Mouse (Mus musculus) T-helper 2 cell (primary cell): ENCODE results near the gene Sdk2.

Experiments used
- in situ Hi-C: fragments of 300-600 bp; cut with MboI, MseI; formaldehyde crosslinking; loops from one replicate; pipeline ENCODE4 v1.15.1; 2025; ENCODE audit warnings: high pct_unique_total_duplicates

Sdk2 gene

GRCm38 (mm10) chr11:113842879-113843278 is 224.0 kb downstream of the Sdk2 start:
- in situ Hi-C loops, result no loop called here

- in situ Hi-C loops, result no loop called here
These were observed 235.2 kb downstream of the Sdk2 start for GRCm38 (mm10) chr11:113831608-113832007.

- in situ Hi-C loops, result loop anchor here (5.0 kb wide), 1 partner anchor 91 kb away; no protein-coding TSS in a partner anchor
These were observed 238.7 kb downstream of the Sdk2 start for GRCm38 (mm10) chr11:113828081-113828554.

- in situ Hi-C loops, result no loop called here
These were observed 246.8 kb downstream of the Sdk2 start for GRCm38 (mm10) chr11:113820005-113820404.

GRCm38 (mm10) chr11:113819001-113819400 is 247.8 kb downstream of the Sdk2 start:
- in situ Hi-C loops, result no loop called here

GRCm38 (mm10) chr11:113816971-113817548 is 249.8 kb downstream of the Sdk2 start:
- in situ Hi-C loops, result no loop called here

- in situ Hi-C loops, result no loop called here
These were observed 250.4 kb downstream of the Sdk2 start for GRCm38 (mm10) chr11:113816439-113816838.

GRCm38 (mm10) chr11:113811546-113812339 is 255.1 kb downstream of the Sdk2 start:
- in situ Hi-C loops, result loop anchor here (5.0 kb wide), 1 partner anchor 109 kb away; no protein-coding TSS in a partner anchor

- in situ Hi-C loops, result loop anchor here (5.0 kb wide), 1 partner anchor 109 kb away; no protein-coding TSS in a partner anchor
These were observed 256.0 kb downstream of the Sdk2 start for GRCm38 (mm10) chr11:113810638-113811545.

GRCm38 (mm10) chr11:113807086-113807485 is 259.8 kb downstream of the Sdk2 start:
- in situ Hi-C loops, result loop anchor here (5.0 kb wide), 1 partner anchor 50 kb away; no protein-coding TSS in a partner anchor

GRCm38 (mm10) chr11:113806382-113807077 is 260.3 kb downstream of the Sdk2 start:
- in situ Hi-C loops, result loop anchor here (5.0 kb wide), 1 partner anchor 49 kb away; no protein-coding TSS in a partner anchor

GRCm38 (mm10) chr11:113805974-113806373 is 260.9 kb downstream of the Sdk2 start:
- in situ Hi-C loops, result loop anchor here (5.0 kb wide), 1 partner anchor 49 kb away; no protein-coding TSS in a partner anchor

- in situ Hi-C loops, result no loop called here
These were observed 263.4 kb downstream of the Sdk2 start for GRCm38 (mm10) chr11:113803321-113803941.

GRCm38 (mm10) chr11:113802456-113802855 is 264.4 kb downstream of the Sdk2 start:
- in situ Hi-C loops, result no loop called here

GRCm38 (mm10) chr11:113800026-113800425 is 266.8 kb downstream of the Sdk2 start:
- in situ Hi-C loops, result no loop called here

GRCm38 (mm10) chr11:113799041-113799447 is 267.8 kb downstream of the Sdk2 start:
- in situ Hi-C loops, result no loop called here

- in situ Hi-C loops, result no loop called here
These were observed 268.8 kb downstream of the Sdk2 start for GRCm38 (mm10) chr11:113798011-113798410.

GRCm38 (mm10) chr11:113797014-113797983 is 269.5 kb downstream of the Sdk2 start:
- in situ Hi-C loops, result no loop called here

- in situ Hi-C loops, result no loop called here
These were observed 271.0 kb downstream of the Sdk2 start for GRCm38 (mm10) chr11:113795846-113796245.
